Mouse (Mus musculus): ENCODE results near the gene Dctn3. TPM values are rescaled to one million over a fixed set of nuclear protein-coding genes. Genes with fewer than 3 reads are reported as not detected.

Gene Dctn3
- polyA plus RNA-seq, 1 experiment from 2014 or later, result 330 TPM

GRCm38 (mm10) chr4:41744131-41744530 lies 21.2 kb upstream of the Dctn3 start:
- 78% methylated on average over 2 of the region's 2 CpGs for WGBS
- Histone ChIP-seq H3K4me3 (ENCODE audit: low read depth, low read length) (no peak overlapping the region), H3K9me3 (replicated peaks; ENCODE audit: control insufficient read depth, low read length) (peaks cover 5% of the 10 kb centered on the region; the same call in 1 of the 2 replicates), H3K4me2 (ENCODE audit: low read length) (no peak overlapping the region), H3K27ac (ENCODE audit: low read depth, low read length) (no peak overlapping the region), H3K27me3 (replicated peaks; ENCODE audit: control insufficient read depth, insufficient read depth, low read length) (no peaks in the 10 kb centered on the region), H3K36me3 (ENCODE audit: control insufficient read depth, insufficient read depth, low read length) (peaks cover 4% of the 10 kb centered on the region), H3K9ac (ENCODE audit: low read length) (no peak overlapping the region), H3K4me1 (ENCODE audit: control insufficient read depth, insufficient read depth, low read length) (peaks cover 8% of the 10 kb centered on the region)
- ATAC-seq (no peak), DNase-seq (ENCODE audit: low spot score) (no peak)

DNA sequence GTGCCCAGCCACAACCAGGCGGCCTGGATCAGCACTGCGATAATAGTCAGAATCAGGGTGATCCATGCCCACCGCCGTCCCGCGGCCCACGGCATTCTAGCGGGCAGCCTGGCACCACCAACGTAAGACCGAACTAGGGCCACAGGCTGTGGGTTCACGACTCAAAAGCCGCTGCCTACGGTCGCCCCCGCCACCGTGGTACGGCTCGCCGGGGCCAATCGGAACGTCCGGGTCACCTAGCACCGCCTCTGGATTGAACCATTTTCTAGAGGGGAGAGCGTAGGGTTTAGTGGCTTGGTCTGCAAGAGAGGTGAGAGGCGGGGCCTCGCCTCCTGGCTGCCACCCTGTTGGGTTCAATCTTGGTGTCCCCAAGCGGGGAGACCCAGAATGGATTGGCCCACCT lies 18.2 kb upstream of the Dctn3 start:
- peak; percentile 97 for DNase-seq (ENCODE audit: low spot score)
- peaks cover 14% of the 10 kb centered on the region for H3K36me3 ChIP-seq (ENCODE audit: control insufficient read depth, insufficient read depth, low read length)
- peak; percentile 96 for ATAC-seq
- no peaks in the 10 kb centered on the region for H3K27me3 ChIP-seq (replicated peaks; ENCODE audit: control insufficient read depth, insufficient read depth, low read length)
- under 1% methylated on average over 27 of the region's 27 CpGs for WGBS
- H3K4me3 ChIP-seq (ENCODE audit: low read depth, low read length), result peak overlapping the region; percentile 54
- H3K9me3 ChIP-seq (replicated peaks; ENCODE audit: control insufficient read depth, low read length), result no peaks in the 10 kb centered on the region
- H3K9ac ChIP-seq (ENCODE audit: low read length), result peak overlapping the region; percentile 70
- H3K4me1 ChIP-seq (ENCODE audit: control insufficient read depth, insufficient read depth, low read length), result peaks cover 8% of the 10 kb centered on the region
- H3K27ac ChIP-seq (ENCODE audit: low read depth, low read length), result peak overlapping the region; percentile 40
- peak overlapping the region; percentile 78 for H3K4me2 ChIP-seq (ENCODE audit: low read length)

DNA sequence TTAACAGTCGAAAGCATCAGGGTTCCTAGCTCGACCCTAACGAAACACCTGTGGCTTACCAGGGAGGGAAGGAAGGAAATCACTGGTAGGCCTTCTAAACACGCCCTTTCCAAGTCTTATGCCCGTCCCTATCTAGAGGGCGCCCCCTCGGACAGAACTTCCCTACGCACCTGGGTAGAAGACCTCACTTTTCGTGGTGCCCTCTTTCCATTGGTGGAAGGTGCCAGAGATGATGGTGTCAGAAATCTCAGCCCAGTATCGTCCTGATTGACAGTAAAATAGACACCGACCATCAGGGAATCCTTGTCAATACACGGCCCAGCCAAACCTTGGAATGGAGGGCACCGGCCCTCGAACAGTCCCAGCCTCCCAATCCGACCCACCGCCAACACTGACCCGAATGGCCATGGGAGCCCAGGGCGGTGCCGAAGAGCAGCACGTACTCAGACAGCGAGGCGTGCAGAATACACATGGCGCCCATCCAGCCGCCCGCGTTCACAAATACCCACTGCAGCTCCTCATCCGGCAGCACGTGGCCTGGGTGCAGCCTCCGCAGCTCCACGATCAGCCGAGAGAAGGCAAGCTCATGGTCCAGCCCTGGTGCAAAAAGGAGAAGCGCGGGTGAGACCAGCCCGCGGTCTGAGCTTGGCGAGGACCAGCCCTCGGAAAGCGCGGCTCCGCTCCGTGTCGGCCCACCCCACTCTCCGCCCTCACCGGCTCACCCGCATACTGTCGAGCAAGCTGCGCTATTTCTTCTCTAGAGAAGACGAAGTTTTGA lies 17.6 kb upstream of the Dctn3 start:
- Histone ChIP-seq H3K27me3 (replicated peaks; ENCODE audit: control insufficient read depth, insufficient read depth, low read length) (no peaks in the 10 kb centered on the region), H3K27ac (ENCODE audit: low read depth, low read length) (peak overlapping the region; percentile 40), H3K4me1 (ENCODE audit: control insufficient read depth, insufficient read depth, low read length) (peaks cover 8% of the 10 kb centered on the region), H3K36me3 (ENCODE audit: control insufficient read depth, insufficient read depth, low read length) (peaks cover 14% of the 10 kb centered on the region), H3K9ac (ENCODE audit: low read length) (peak overlapping the region; percentile 70), H3K4me3 (ENCODE audit: low read depth, low read length) (peak overlapping the region; percentile 54), H3K4me2 (ENCODE audit: low read length) (peak overlapping the region; percentile 78), H3K9me3 (replicated peaks; ENCODE audit: control insufficient read depth, low read length) (no peaks in the 10 kb centered on the region)
- WGBS, result under 1% methylated on average over 48 of the region's 48 CpGs
- DNase-seq (ENCODE audit: low spot score), result peak; percentile 63
- ATAC-seq, result peak; percentile 81

GRCm38 (mm10) chr4:41739260-41739659 lies 16.3 kb upstream of the Dctn3 start:
- WGBS, result 92% methylated on average over 13 of the region's 13 CpGs
- no peak overlapping the region for H3K27ac ChIP-seq (ENCODE audit: low read depth, low read length)
- H3K27me3 ChIP-seq (replicated peaks; ENCODE audit: control insufficient read depth, insufficient read depth, low read length), result no peaks in the 10 kb centered on the region
- peaks cover 8% of the 10 kb centered on the region for H3K4me1 ChIP-seq (ENCODE audit: control insufficient read depth, insufficient read depth, low read length)
- ATAC-seq (no peak), DNase-seq (ENCODE audit: low spot score) (no peak)
- H3K4me2 ChIP-seq (ENCODE audit: low read length), result 0 out of 2 replicates have a peak overlapping the region, but pooled peaks have one; percentile 78
- peaks cover 14% of the 10 kb centered on the region for H3K36me3 ChIP-seq (ENCODE audit: control insufficient read depth, insufficient read depth, low read length)
- no peaks in the 10 kb centered on the region for H3K9me3 ChIP-seq (replicated peaks; ENCODE audit: control insufficient read depth, low read length)
- H3K4me3 ChIP-seq (ENCODE audit: low read depth, low read length), result no peak overlapping the region
- no peak overlapping the region for H3K9ac ChIP-seq (ENCODE audit: low read length)

GRCm38 (mm10) chr4:41738256-41738603 lies 15.3 kb upstream of the Dctn3 start:
- no peak for DNase-seq (ENCODE audit: low spot score)
- 63% methylated on average over 1 of the region's 1 CpGs for WGBS
- Histone ChIP-seq H3K36me3 (ENCODE audit: control insufficient read depth, insufficient read depth, low read length) (peaks cover 14% of the 10 kb centered on the region), H3K9me3 (replicated peaks; ENCODE audit: control insufficient read depth, low read length) (no peaks in the 10 kb centered on the region), H3K4me2 (ENCODE audit: low read length) (no peak overlapping the region), H3K4me1 (ENCODE audit: control insufficient read depth, insufficient read depth, low read length) (peaks cover 8% of the 10 kb centered on the region), H3K4me3 (ENCODE audit: low read depth, low read length) (no peak overlapping the region), H3K9ac (ENCODE audit: low read length) (no peak overlapping the region), H3K27ac (ENCODE audit: low read depth, low read length) (no peak overlapping the region), H3K27me3 (replicated peaks; ENCODE audit: control insufficient read depth, insufficient read depth, low read length) (0 out of 2 replicates have a peak, but pooled peaks cover 2% of the 10 kb centered on the region)
- ATAC-seq, result no peak

DNA sequence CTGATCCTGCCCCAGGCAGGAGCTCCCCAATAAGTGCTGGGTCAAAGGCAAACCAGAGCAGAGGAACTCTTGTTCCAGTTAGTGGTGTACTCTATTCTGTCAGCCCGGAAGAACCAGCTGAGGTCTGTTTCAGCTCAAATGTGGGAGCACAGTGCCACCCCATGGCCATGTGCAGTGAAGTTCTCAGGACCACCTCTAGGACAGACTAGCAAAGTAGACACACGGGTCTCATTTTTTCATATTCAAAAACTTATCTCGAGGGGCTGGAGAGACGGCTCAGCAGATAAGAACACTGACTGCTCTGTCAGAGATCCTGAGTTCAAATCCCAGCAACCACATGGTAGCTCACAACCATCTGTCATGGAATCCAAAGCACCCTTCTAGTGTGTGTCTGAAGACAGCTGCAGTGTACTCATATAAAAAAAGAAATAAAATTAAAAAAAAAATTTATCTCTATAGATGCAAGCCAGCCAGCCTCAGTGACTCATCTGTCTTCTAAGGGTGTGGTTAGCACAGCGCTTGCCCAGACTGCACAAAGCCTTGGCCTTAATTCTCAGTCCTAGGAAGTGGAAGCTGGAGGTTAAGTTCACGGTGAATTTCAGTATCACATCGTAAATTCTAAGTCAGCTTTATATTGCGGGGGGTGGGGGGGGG lies 14.8 kb upstream of the Dctn3 start:
- DNase-seq (ENCODE audit: low spot score), result peak; percentile 85
- Histone ChIP-seq H3K27me3 (replicated peaks; ENCODE audit: control insufficient read depth, insufficient read depth, low read length) (0 out of 2 replicates have a peak, but pooled peaks cover 7% of the 10 kb centered on the region), H3K4me1 (ENCODE audit: control insufficient read depth, insufficient read depth, low read length) (peaks cover 8% of the 10 kb centered on the region), H3K9me3 (replicated peaks; ENCODE audit: control insufficient read depth, low read length) (no peaks in the 10 kb centered on the region), H3K36me3 (ENCODE audit: control insufficient read depth, insufficient read depth, low read length) (peaks cover 14% of the 10 kb centered on the region), H3K9ac (ENCODE audit: low read length) (no peak overlapping the region), H3K4me2 (ENCODE audit: low read length) (no peak overlapping the region), H3K27ac (ENCODE audit: low read depth, low read length) (no peak overlapping the region), H3K4me3 (ENCODE audit: low read depth, low read length) (no peak overlapping the region)
- WGBS, result 47% methylated on average over 8 of the region's 8 CpGs
- peak; percentile 49; the same call in 1 of the 2 replicates for ATAC-seq

DNA sequence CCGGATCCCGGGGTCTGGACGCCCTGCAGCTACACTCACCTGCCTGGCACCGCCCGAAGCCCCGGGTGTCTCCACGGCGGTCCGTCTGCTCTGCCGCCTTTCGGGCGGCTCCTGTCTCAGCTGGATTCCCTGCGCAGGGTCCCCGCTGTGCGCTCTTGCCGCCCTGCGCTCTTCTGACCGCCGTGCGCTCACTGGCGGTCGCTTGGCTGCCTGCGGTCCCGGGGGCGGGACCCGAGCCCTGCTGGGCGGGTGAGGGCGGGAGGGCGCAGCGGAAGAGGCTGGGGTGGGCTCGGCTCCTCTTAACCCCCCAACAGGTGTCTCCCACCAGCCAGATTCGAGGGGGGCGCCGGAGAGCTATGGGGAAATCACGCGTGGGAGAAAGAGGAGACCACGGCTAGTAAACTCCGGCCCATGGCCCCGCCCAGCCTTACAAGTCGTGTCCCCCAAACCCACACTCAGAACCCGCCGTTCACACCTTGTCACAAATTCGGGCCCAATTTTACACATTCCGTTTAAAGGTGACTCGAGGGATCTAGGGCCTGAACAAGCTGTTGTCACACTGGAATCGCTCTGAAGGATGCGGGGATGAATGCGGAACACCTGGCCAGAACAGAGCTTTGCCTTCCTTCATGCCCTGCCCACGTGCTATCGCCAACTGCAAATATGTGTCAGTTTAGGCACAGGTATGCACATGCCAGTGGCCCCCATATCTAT lies 8.2 kb upstream of the Dctn3 start, which contains the start of gene Arid3c:
Gene Arid3c (minus strand): TSS at position 91 of the 714 bp plus-strand sequence.
- peak; percentile 33 for DNase-seq (ENCODE audit: low spot score)
- H3K4me1 ChIP-seq (ENCODE audit: control insufficient read depth, insufficient read depth, low read length), result peaks cover 13% of the 10 kb centered on the region; the same call in 1 of the 2 replicates
- H3K4me2 ChIP-seq (ENCODE audit: low read length), result peak within 1 kb of the TSS; percentile 63
- ATAC-seq, result no peak
- H3K4me3 ChIP-seq (ENCODE audit: low read depth, low read length), result peak within 1 kb of the TSS; percentile 31
- no peak within 1 kb of the TSS for H3K27ac ChIP-seq (ENCODE audit: low read depth, low read length)
- no peaks in the 10 kb centered on the region for H3K9me3 ChIP-seq (replicated peaks; ENCODE audit: control insufficient read depth, low read length)
- H3K27me3 ChIP-seq (replicated peaks; ENCODE audit: control insufficient read depth, insufficient read depth, low read length), result peaks cover 49% of the 10 kb centered on the region
- WGBS, result 2% methylated on average over 50 of the region's 50 CpGs
- no peaks in the 10 kb centered on the region for H3K36me3 ChIP-seq (ENCODE audit: control insufficient read depth, insufficient read depth, low read length)
- H3K9ac ChIP-seq (ENCODE audit: low read length), result peak within 1 kb of the TSS; percentile 21; the same call in 1 of the 2 replicates

GRCm38 (mm10) chr4:41726826-41727621 lies 4.1 kb upstream of the Dctn3 start:
- no peaks in the 10 kb centered on the region for H3K9me3 ChIP-seq (replicated peaks; ENCODE audit: control insufficient read depth, low read length)
- H3K27ac ChIP-seq (ENCODE audit: low read depth, low read length), result peak overlapping the region; percentile 49; the same call in 1 of the 2 replicates
- peaks cover 52% of the 10 kb centered on the region for H3K27me3 ChIP-seq (replicated peaks; ENCODE audit: control insufficient read depth, insufficient read depth, low read length)
- peak overlapping the region; percentile 26; the same call in 1 of the 2 replicates for H3K9ac ChIP-seq (ENCODE audit: low read length)
- WGBS, result 2% methylated on average over 20 of the region's 20 CpGs
- peaks cover 24% of the 10 kb centered on the region for H3K4me1 ChIP-seq (ENCODE audit: control insufficient read depth, insufficient read depth, low read length)
- DNase-seq (ENCODE audit: low spot score) (peak; percentile 65), ATAC-seq (peak; percentile 38; the same call in 1 of the 2 replicates)
- H3K4me2 ChIP-seq (ENCODE audit: low read length), result peak overlapping the region; percentile 34
- H3K4me3 ChIP-seq (ENCODE audit: low read depth, low read length), result no peak overlapping the region
- no peaks in the 10 kb centered on the region for H3K36me3 ChIP-seq (ENCODE audit: control insufficient read depth, insufficient read depth, low read length)

Data from forebrain, embryonic 14.5 days (tissue).